Mouse (Mus musculus): ENCODE results near the gene Hspa2.

The Hspa2 gene

GRCm38 (mm10) chr12:76403886-76404537 lies at the start of gene Hspa2:
TSS of gene Hspa2 (plus strand) at chr12:76404176.
- DNase-seq (ENCODE audit: low read depth, low spot score) = peak; percentile 99

DNA sequence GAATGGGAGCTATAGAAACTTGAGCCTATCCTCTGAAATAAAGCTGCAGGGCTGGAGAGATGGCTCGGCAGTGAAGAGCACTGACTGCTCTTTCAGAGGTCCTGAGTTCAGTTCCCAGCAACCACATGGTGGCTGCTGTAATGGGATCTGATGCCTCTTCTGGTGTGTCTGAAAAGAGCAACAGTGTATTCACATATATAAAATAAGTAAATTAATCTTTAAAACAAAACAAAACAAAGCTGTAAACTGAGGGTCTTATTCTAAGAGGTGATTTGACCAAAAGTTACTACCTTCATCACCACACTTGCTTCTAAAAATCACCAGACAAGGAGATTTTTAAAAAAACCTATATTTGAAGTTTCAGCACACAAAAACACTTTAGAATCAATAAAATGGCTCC lies 43.1 kb upstream of the Hspa2 start:
- no peak for DNase-seq (ENCODE audit: low read depth, low spot score)

DNA sequence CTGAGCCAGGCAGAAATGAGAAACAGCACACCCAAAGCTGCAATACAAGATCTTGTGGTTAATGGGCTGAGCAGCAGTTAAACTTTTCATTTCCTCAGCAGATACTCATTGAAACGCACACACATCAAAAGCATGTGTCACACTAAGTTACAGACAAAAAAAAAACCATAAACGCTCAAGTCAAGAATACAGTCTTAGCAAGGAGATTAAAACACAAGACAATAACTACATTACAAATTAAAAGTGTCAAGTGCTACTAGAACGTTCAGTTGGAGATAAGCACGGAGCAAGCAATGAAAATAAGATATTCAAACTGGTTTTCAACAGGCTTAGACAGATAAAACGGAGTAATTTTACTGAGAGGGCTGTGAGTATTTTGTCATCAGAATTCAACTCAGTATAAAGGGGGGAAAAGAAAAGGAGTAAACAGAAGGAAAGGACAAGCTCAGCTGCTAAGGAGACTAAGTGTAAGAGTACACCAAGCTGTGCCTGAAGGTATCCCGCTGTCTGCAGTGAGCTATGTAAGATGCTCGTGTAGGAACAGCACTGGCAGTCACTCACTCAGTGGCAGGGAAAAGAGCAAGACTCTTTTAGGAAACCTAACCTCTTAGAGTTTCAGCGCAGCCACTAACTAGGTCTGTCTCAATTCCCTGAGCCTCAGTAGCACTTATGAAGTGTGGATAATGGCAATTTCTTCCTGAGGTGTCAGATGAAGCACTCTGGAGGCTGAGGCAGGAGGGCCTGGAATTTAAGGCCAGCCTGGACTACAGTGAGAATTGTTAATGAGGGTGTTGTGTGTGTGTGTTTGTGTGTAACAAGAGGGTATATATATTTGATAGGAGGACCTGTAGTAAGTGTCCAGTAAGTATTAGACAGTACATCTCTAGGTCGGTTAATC lies 42.3 kb upstream of the Hspa2 start:
- no peak for DNase-seq (ENCODE audit: low read depth, low spot score)

DNA sequence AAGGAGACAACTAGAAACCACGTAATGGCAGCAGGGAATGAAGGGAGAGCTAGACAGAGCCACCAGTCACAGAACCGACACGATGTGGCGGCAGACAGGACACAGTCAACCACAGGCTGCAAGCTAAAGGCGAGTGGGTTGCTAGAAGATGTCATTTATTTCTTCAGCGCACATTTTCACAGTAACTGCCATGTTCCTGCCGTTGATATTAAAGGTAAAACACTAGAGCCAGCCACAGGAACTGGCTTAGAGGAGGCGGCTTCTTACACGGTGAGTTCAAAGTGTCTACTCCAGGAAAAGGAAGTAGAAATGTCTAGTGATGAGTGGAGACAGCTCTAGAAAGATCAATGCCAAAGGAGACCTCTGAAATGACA lies 41.7 kb upstream of the Hspa2 start:
- DNase-seq (ENCODE audit: low read depth, low spot score) = no peak

DNA sequence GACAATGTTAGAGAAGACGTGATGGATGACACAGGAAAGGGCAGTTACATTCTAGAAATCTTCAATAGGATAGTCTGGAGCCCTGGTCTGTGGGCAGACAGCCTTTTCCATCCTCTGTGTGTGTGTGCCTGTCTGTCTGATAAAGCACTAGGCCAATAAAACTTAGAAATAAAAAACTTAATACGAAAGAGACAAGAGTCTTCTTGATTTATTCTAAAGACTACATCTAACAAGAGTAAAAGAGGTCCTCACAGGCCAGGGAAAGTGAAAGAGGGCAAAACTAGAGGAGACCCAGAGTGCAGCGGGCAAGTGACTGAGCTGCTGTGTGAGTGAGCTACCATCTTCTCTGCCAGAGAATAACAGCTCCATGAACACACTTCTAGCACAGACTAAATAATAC lies 37.7 kb upstream of the Hspa2 start:
- no peak for DNase-seq (ENCODE audit: low read depth, low spot score)

- peak; percentile 48 for DNase-seq (ENCODE audit: low read depth, low spot score)
Observed at GRCm38 (mm10) chr12:76367096-76367995, 36.6 kb upstream of the Hspa2 start.

DNA sequence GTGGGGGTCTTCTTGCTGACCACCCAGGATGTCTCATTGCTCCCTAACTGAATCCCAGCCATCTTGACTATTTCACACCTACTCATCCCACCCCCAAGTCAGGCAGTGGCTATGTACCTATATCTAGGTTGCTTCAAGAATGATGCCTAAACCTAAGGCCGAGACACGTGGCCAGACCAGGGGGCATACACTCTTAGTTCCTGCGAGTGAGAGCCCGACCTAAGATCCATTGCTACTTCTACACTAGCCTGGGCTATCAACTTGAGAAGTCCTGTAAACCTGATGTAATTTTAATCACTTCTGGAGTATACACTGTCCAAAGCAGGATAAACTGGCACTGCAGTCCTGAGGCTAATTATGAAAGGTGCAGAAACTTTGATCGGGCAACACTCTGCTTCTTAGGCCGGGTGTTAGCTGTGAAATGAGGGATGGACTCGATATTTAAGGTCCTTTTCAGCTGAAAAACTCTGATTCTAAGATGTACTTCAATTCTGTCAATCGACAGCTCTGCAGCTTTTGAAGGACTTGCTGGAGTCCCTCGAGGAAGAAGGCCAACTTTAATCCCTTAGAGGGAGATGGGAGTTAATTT lies 35.7 kb upstream of the Hspa2 start:
- peak; percentile 12 for DNase-seq (ENCODE audit: low read depth, low spot score)

DNA sequence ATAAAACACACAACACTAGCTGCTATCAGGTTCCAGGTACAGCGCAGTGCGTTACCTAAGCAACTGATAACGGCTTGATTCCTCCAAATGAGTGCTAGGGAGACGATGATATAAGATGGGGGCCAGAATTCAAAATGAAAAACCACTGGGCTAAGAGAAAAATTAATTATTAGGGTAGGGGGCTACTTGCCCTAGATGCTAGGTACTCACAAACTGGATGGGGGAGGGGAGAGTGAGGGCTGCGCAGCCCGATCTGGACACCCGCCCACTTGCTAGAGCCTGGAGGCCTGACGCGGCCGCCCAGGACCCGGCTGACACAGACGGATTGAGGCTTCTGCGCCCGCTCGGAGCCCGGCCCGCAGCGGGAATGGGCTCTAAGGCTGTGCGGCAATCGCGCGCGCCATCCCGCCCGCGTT lies 35.2 kb upstream of the Hspa2 start:
- peak; percentile 79 for DNase-seq (ENCODE audit: low read depth, low spot score)

DNA sequence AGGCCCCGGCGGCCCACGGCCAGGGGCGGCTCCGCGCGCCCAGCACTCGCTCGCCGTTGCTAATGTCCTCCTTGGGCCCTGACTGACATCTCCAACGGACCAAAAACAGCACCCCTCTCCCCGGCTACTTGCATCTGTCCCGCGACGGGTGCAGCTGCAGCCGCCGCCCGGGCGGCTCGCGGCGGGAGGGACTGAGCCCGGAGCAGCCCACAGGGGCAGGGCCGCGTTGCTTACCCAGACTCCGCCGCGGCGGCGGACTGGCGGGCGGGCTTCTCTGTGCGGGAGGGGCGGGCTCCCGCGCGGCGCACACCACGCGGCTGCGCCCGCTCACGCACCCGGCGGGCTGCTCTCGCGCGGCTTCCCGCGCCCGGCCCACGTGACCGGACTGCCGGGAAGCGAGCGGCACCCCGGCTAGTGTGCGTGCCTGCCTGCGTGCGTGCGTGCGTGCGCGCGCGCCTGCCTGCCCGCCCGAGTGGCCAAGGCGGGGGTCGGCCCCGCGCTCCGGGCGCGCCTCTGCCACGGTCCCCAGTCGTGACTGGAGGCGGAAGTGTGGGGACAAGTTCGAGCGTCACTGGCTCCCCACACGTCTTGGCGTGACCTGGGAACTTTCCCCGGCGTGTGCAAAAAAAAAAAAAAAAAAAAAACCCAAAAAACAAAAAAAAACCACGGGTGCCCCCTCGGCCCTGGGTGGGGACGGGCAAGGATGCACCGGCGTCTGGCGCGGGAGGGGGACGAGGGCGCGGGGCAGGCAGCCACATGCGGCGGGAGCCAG lies 34.6 kb upstream of the Hspa2 start, which contains the start of gene Zbtb25:
Gene Zbtb25, minus strand, starts transcription at position 397 of the 772 bp plus-strand sequence.
- peak; percentile 98 for DNase-seq (ENCODE audit: low read depth, low spot score)

GRCm38 (mm10) chr12:76369978-76370830 lies 33.8 kb upstream of the Hspa2 start, which contains the start of gene Zbtb1:
TSS of gene Zbtb1 (plus strand) at chr12:76370266.
- peak; percentile 88 for DNase-seq (ENCODE audit: low read depth, low spot score)

- DNase-seq (ENCODE audit: low read depth, low spot score) = peak; percentile 80
Observed at GRCm38 (mm10) chr12:76370831-76371571, 33.0 kb upstream of the Hspa2 start.

GRCm38 (mm10) chr12:76372046-76372445 lies 31.9 kb upstream of the Hspa2 start:
- DNase-seq (ENCODE audit: low read depth, low spot score) = no peak

DNA sequence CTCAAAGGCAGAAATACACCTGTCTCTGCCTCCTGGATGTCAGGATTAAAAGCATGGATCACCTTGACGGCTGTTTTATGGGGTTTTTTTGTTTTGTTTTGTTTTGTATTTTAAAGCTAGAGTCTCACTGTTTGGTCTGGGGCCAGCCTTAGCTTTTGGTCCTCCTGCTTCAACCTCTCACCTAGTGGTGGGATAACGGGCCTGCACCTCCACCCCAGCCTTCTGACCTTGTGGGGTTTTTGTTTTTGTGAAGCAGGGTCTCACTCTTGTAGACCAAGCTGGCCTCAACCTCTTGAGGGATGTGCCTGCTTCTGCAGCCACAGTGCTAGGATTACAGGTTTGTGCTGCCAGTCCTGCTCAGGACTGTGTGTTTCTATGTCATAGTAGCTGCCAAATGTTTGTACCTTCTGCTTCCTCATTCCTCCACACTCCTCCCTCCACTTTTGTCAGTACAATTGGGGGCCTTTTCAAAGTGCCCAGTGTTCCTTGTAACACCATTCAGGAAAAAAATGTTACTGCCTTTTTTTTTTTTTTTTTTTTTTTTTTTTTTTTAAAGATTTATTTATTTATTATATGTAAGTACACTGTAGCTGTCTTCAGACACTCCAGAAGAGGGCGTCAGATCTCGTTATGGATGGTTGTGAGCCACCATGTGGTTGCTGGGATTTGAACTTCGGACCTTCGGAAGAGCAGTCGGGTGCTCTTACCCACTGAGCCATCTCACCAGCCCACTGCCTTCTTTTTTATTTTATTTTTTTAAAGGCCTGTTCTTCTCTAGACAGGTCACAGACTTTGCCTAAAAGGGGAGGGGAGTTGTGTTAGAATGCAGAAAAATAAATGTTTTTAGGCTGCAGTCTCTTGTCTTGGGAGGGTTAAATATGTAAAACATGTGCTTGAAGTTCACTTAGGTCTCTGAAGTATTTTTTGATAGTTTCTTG lies 30.8 kb upstream of the Hspa2 start:
- DNase-seq (ENCODE audit: low read depth, low spot score) = no peak

DNA sequence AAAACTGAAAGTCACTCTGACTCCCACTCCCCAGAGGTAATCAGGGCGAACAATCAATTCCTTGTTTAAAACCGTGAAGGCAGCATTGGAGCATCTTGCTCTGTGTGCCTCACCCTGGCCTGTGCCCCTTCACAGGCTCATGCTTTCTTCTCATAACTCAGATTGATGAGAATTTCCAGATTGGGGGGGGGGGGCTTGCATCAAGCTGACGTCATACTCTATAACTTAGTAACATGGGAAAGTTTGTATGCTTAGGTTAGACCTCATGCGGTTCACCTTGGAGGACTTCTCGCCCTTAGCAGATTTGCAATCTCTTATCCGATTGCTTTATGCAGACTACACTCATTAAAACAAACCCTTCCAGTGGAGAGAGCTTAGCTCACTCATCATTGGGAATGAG lies 30.0 kb upstream of the Hspa2 start:
- no peak for DNase-seq (ENCODE audit: low read depth, low spot score)

DNA sequence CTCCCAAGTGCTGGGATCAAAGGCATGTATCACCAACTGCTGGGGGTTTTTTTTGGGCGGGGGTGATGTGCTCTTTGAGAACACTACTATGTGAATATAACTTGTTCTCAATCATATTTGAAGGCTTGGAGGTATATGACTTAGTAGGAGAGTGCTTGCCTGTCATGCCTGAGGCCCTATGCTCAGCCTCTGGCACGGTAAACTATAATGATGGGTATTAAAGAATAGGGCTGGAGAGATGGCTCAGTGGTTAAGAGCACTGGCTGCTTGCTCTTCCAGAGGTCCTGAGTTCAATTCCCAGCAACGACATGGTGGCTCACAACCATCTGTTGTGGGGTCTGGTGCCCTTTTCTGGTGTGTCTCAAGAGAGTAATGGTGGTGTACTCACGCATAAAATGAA lies 29.1 kb upstream of the Hspa2 start:
- DNase-seq (ENCODE audit: low read depth, low spot score) = no peak

GRCm38 (mm10) chr12:76375506-76375905 lies 28.5 kb upstream of the Hspa2 start:
- DNase-seq (ENCODE audit: low read depth, low spot score) = no peak

DNA sequence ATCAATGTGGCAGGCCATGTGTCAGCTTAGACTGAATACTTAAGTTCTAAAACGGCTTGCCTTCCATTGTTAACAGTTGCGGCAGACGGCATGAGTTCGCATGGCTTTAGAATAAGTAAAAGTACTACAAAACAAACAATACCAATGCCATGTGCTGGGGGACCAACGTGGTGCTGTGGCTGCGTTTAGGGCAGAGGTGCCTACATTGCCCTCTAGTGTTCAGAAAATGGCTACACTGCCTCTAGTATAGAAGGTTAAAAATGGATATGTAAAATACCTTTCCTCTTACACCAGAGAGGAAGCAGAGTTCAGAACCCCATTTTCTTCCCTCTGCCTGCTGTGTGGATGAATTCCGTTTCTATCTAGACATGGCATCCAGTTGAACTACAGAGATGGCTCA lies 27.3 kb upstream of the Hspa2 start:
- DNase-seq (ENCODE audit: low read depth, low spot score) = peak; percentile 56

DNA sequence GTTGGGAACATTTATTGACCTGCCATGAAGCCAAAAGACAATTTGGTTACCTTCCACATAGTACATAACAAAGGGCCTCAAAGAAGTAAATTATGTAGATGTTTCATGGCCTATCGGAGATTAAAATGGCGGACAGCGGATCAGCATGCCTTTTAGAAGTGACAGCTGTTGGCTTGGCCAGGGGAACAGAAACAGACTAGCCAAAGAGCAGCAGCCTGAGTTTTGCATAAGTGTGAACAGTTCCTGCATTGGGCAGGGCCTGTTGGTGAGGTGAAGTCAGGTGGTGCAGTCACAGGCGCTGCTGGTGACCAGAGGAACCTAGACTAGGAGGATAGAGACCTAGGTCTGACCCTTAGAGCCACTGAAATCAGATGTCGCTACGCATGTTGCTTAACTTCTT lies 26.9 kb upstream of the Hspa2 start:
- DNase-seq (ENCODE audit: low read depth, low spot score) = no peak

All from brain, adult 2 months (tissue).